Mouse (Mus musculus): ENCODE measurements around the gene Gli2.

Gli2 gene

GRCm38 (mm10) chr1:118789468-118789867 is 264.0 kb downstream of the Gli2 start:
- no peak for DNase-seq

DNA sequence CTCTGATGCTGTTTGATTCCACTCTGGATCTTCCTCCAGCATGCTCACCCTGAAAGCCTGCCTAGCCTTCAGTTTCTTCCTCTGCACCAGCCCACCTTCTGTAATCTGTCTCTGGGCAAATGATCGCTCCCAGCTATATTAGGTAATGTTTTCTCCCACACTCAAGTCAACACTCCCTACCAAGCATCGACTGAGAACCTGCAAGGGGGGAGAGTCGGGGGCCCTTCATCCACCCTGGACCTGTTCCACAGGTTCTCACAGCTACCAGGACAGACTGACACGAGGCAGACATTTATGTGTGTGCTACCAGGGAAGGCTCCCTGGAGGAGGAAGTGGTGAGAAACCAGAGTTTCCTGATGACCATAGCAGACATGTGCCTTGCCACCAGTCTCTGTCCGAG is 264.6 kb downstream of the Gli2 start:
- DNase-seq, result no peak

GRCm38 (mm10) chr1:118787486-118787885 is 265.9 kb downstream of the Gli2 start:
- no peak for DNase-seq

Measured in kidney, adult 8-10 months (tissue).